ENCODE assay signal across 39 mouse cellular contexts in genomic region chr17:38171088-38171487, GRCm38 (mm10). TPM values are rescaled to one million over a fixed set of nuclear protein-coding genes. Genes with fewer than 3 reads are reported as not detected.
"Had no signal": no experiment of that assay in that cellular context is flagged by ENCODE, and none has a peak within 500 bp of the region (broad histone marks: within the 10 kb centered on the region; RNA-seq: fewer than 3 reads in every experiment).

Gene Olfr134 (plus strand): TSS chr17:38171388.

- H3K4me1 ChIP-seq: limb, embryonic 10.5 days; limb, embryonic 12.5 days; limb, embryonic 13.5 days; limb, embryonic 15.5 days; liver, embryonic 12.5 days; liver, embryonic 13.5 days; liver, embryonic 15.5 days; lung, embryonic 15.5 days; megakaryocyte, embryonic 14.5 days; midbrain, embryonic 10.5 days; midbrain, embryonic 12.5 days; midbrain, embryonic 13.5 days; midbrain, embryonic 15.5 days; neural tube, embryonic 12.5 days had no signal

- ATAC-seq: liver, embryonic 12.5 days; liver, postnatal 0 days; lung, postnatal 0 days; midbrain, embryonic 13.5 days; midbrain, embryonic 15.5 days; midbrain, embryonic 16.5 days had no signal

- H3K9me3 ChIP-seq: limb, embryonic 10.5 days; limb, embryonic 12.5 days; limb, embryonic 13.5 days; limb, embryonic 15.5 days; liver, embryonic 12.5 days; liver, embryonic 13.5 days; liver, embryonic 15.5 days; lung, embryonic 15.5 days; megakaryocyte, embryonic 14.5 days; midbrain, embryonic 10.5 days; midbrain, embryonic 12.5 days; midbrain, embryonic 13.5 days; midbrain, embryonic 15.5 days; neural tube, embryonic 12.5 days had no signal

- H3K4me2 ChIP-seq: limb, embryonic 12.5 days; limb, embryonic 13.5 days; limb, embryonic 15.5 days; liver, embryonic 11.5 days; liver, embryonic 12.5 days; liver, embryonic 13.5 days; liver, embryonic 15.5 days; lung, embryonic 14.5 days; lung, embryonic 15.5 days; midbrain, embryonic 11.5 days; midbrain, embryonic 12.5 days; midbrain, embryonic 13.5 days; midbrain, embryonic 15.5 days; neural tube, embryonic 12.5 days had no signal

- H3K4me3 ChIP-seq: limb, embryonic 10.5 days; limb, embryonic 12.5 days; limb, embryonic 13.5 days; limb, embryonic 15.5 days; liver, embryonic 12.5 days; liver, embryonic 13.5 days; liver, embryonic 15.5 days; lung, embryonic 15.5 days; megakaryocyte, embryonic 14.5 days; midbrain, embryonic 10.5 days; midbrain, embryonic 12.5 days; midbrain, embryonic 13.5 days; midbrain, embryonic 15.5 days; myocyte; neural tube, embryonic 12.5 days had no signal

- H3K27me3 ChIP-seq: limb, embryonic 12.5 days; limb, embryonic 13.5 days; limb, embryonic 15.5 days; liver, embryonic 12.5 days; liver, embryonic 13.5 days; liver, embryonic 15.5 days; lung, embryonic 15.5 days; megakaryocyte, embryonic 14.5 days; midbrain, embryonic 12.5 days; midbrain, embryonic 13.5 days; midbrain, embryonic 15.5 days; neural tube, embryonic 12.5 days had no signal

- DNase-seq: left cerebral cortex, postnatal 4 days; liver; liver, embryonic 13.5 days; liver, postnatal 0 days; lung, adult 18-20 months; lung, adult 2 months; lung, embryonic 14.5 days; lung, postnatal 10 days; lung, postnatal 14 days; lung, postnatal 36 days; lung, postnatal 4 days; midbrain, embryonic 14.5 days had no signal

- H3K9ac ChIP-seq: limb, embryonic 12.5 days; limb, embryonic 13.5 days; limb, embryonic 15.5 days; liver, embryonic 12.5 days; liver, embryonic 13.5 days; liver, embryonic 14.5 days; liver, embryonic 15.5 days; liver, postnatal 0 days; lung, embryonic 14.5 days; lung, embryonic 15.5 days; midbrain, embryonic 12.5 days; midbrain, embryonic 13.5 days; midbrain, embryonic 15.5 days; neural tube, embryonic 12.5 days had no signal

- H3K27ac ChIP-seq: limb, embryonic 10.5 days; limb, embryonic 12.5 days; limb, embryonic 13.5 days; limb, embryonic 15.5 days; liver, embryonic 12.5 days; liver, embryonic 13.5 days; liver, embryonic 14.5 days; liver, embryonic 15.5 days; lung, embryonic 15.5 days; macrophage; midbrain, embryonic 10.5 days; midbrain, embryonic 12.5 days; midbrain, embryonic 13.5 days; midbrain, embryonic 15.5 days; neural tube, embryonic 12.5 days had no signal

- H3K36me3 ChIP-seq: limb, embryonic 10.5 days; limb, embryonic 12.5 days; limb, embryonic 13.5 days; limb, embryonic 15.5 days; liver, embryonic 12.5 days; liver, embryonic 13.5 days; liver, embryonic 15.5 days; lung, embryonic 15.5 days; midbrain, embryonic 10.5 days; midbrain, embryonic 12.5 days; midbrain, embryonic 13.5 days; midbrain, embryonic 15.5 days; neural tube, embryonic 12.5 days had no signal

RNA-seq across cellular contexts. Expression of gene Olfr134, which starts in this region (rescaled TPM):
- polyA plus RNA-seq: limb, embryonic 10.5 days; limb, embryonic 11.5 days; limb, embryonic 12.5 days; limb, embryonic 13.5 days; limb, embryonic 14.5 days; limb, embryonic 15.5 days; liver, adult 2 months; liver, embryonic 11.5 days; liver, embryonic 12.5 days; liver, embryonic 13.5 days; liver, embryonic 14.5 days; liver, embryonic 15.5 days; liver, embryonic 16.5 days; liver, postnatal 0 days; lung, adult 2 months; lung, embryonic 14.5 days; lung, embryonic 15.5 days; lung, embryonic 16.5 days; lung, postnatal 0 days; macrophage; midbrain, embryonic 10.5 days; midbrain, embryonic 11.5 days; midbrain, embryonic 12.5 days; midbrain, embryonic 13.5 days; midbrain, embryonic 14.5 days; midbrain, embryonic 15.5 days; midbrain, embryonic 16.5 days; midbrain, postnatal 0 days; myocyte; neural tube, embryonic 11.5 days; neural tube, embryonic 12.5 days had no signal
